Mouse (Mus musculus) forebrain, embryonic 14.5 days (tissue): ENCODE measurements around the gene 1110002E22Rik. TPM values are rescaled to one million over a fixed set of nuclear protein-coding genes. Genes with fewer than 3 reads are reported as not detected.

Source experiments
- ATAC-seq: fragments of 200-750 bp; cut with Nextera tagmentation; 2 replicates; pipeline ENCODE4 v1.8.0; 2017; ENCODE audit warnings: mild to moderate bottlenecking, moderate library complexity
- DNase-seq: peaks from one replicate; pipeline ENCODE4 v3.0.0-alpha.2; 2015; ENCODE audit warnings: low spot score
- H3K27ac ChIP-seq: fragments of 300-500 bp; sonication (generic); 2 replicates; pipeline ENCODE4 v1.5.1; 2014; ENCODE audit warnings: low read depth, mild to moderate bottlenecking, control low read depth, low read length, moderate library complexity
- H3K27me3 ChIP-seq: fragments of 300-500 bp; sonication (generic); replicated peaks from 2 replicates; pipeline ENCODE4 v1.6.1; 2014; ENCODE audit warnings: low read length, control low read depth, mixed read lengths; ENCODE audit not compliant: control insufficient read depth, insufficient read depth
- H3K36me3 ChIP-seq: fragments of 300-500 bp; sonication (generic); 2 replicates; pipeline ENCODE4 v1.6.1; 2014; ENCODE audit warnings: low read length, control low read depth; ENCODE audit not compliant: control insufficient read depth, insufficient read depth
- H3K4me1 ChIP-seq: fragments of 300-500 bp; sonication (generic); 2 replicates; pipeline ENCODE4 v1.6.1; 2014; ENCODE audit warnings: antibody characterized with exemption, low read length, control low read depth; ENCODE audit not compliant: control insufficient read depth, insufficient read depth
- H3K4me2 ChIP-seq: fragments of 300-500 bp; sonication (generic); 2 replicates; pipeline ENCODE4 v1.6.1; 2014; ENCODE audit warnings: mild to moderate bottlenecking, control low read depth, low read length
- H3K4me3 ChIP-seq: fragments of 300-500 bp; sonication (generic); 2 replicates; pipeline ENCODE4 v1.5.1; 2014; ENCODE audit warnings: low read depth, low read length, control low read depth
- H3K9ac ChIP-seq: fragments of 300-500 bp; sonication (generic); 2 replicates; pipeline ENCODE4 v1.6.1; 2014; ENCODE audit warnings: mild to moderate bottlenecking, low read length, control low read depth, moderate library complexity
- H3K9me3 ChIP-seq: fragments of 300-500 bp; sonication (generic); replicated peaks from 2 replicates; pipeline ENCODE4 v1.6.1; 2016; ENCODE audit warnings: low read length, control low read depth, mixed read lengths; ENCODE audit not compliant: control insufficient read depth
- WGBS: fragments of 180-500 bp; shearing (Covaris S2); extraction: QIAGEN DNeasy Blood & Tissue Kit; methylation state at CpG from one replicate; pipeline ENCODE4 v1.1.7; 2014; 5-methylcytosine and 5-hydroxymethylcytosine counted together
- polyA plus RNA-seq: library from polyadenylated mRNA; unstranded; fragments of >200 nt; fragmentation: Nextera tagmentation; extraction: Ambion mirVana; gene quantifications from 2 replicates; pipeline ENCODE4 v1.2.1, GENCODE M21; 2014

The 1110002E22Rik gene
- polyA plus RNA-seq, 1 experiment from 2014 or later = 0.03 TPM

GRCm38 (mm10) chr3:138040938-138041337 lies 23.9 kb upstream of the 1110002E22Rik start:
- no peak overlapping the region for H3K9ac ChIP-seq
- H3K4me2 ChIP-seq = no peak overlapping the region
- H3K36me3 ChIP-seq = no peaks in the 10 kb centered on the region
- no peak overlapping the region for H3K4me3 ChIP-seq
- no peak for DNase-seq
- no peaks in the 10 kb centered on the region for H3K27me3 ChIP-seq
- no peaks in the 10 kb centered on the region for H3K4me1 ChIP-seq
- no peak overlapping the region for H3K27ac ChIP-seq
- H3K9me3 ChIP-seq = no peaks in the 10 kb centered on the region
- WGBS = 85% methylated on average over 2 of the region's 2 CpGs
- ATAC-seq = no peak

GRCm38 (mm10) chr3:138041591-138042301 lies 23.1 kb upstream of the 1110002E22Rik start:
- DNase-seq (peak; percentile 17), ATAC-seq (no peak; the same call in 1 of the 2 replicates)

GRCm38 (mm10) chr3:138043316-138043715 lies 21.5 kb upstream of the 1110002E22Rik start:
- WGBS = 68% methylated on average over 7 of the region's 7 CpGs
- DNase-seq = no peak

More at GRCm38 (mm10) chr3:138041591-138042301, 23.1 kb upstream of the 1110002E22Rik start:
- Histone ChIP-seq H3K9me3 (no peaks in the 10 kb centered on the region), H3K4me3 (no peak overlapping the region), H3K4me1 (no peaks in the 10 kb centered on the region), H3K27me3 (no peaks in the 10 kb centered on the region), H3K4me2 (no peak overlapping the region), H3K27ac (no peak overlapping the region), H3K36me3 (no peaks in the 10 kb centered on the region), H3K9ac (no peak overlapping the region)
- WGBS = 52% methylated on average over 3 of the region's 3 CpGs

GRCm38 (mm10) chr3:138049555-138049954 lies 15.3 kb upstream of the 1110002E22Rik start:
- Histone ChIP-seq H3K27ac (no peak overlapping the region), H3K36me3 (no peaks in the 10 kb centered on the region), H3K4me1 (no peaks in the 10 kb centered on the region), H3K9ac (no peak overlapping the region), H3K9me3 (no peaks in the 10 kb centered on the region), H3K4me2 (no peak overlapping the region), H3K4me3 (no peak overlapping the region), H3K27me3 (no peaks in the 10 kb centered on the region)
- no peak for DNase-seq
- ATAC-seq = no peak
- WGBS = 88% methylated on average over 6 of the region's 6 CpGs

More at GRCm38 (mm10) chr3:138043316-138043715, 21.5 kb upstream of the 1110002E22Rik start:
- Histone ChIP-seq H3K27me3 (no peaks in the 10 kb centered on the region), H3K36me3 (no peaks in the 10 kb centered on the region), H3K27ac (no peak overlapping the region), H3K9ac (no peak overlapping the region), H3K9me3 (no peaks in the 10 kb centered on the region), H3K4me2 (no peak overlapping the region), H3K4me1 (no peaks in the 10 kb centered on the region), H3K4me3 (no peak overlapping the region)
- ATAC-seq = no peak

GRCm38 (mm10) chr3:138050772-138051171 lies 14.1 kb upstream of the 1110002E22Rik start:
- no peak for ATAC-seq
- no peaks in the 10 kb centered on the region for H3K9me3 ChIP-seq
- H3K4me2 ChIP-seq = no peak overlapping the region
- H3K27ac ChIP-seq = no peak overlapping the region
- H3K36me3 ChIP-seq = no peaks in the 10 kb centered on the region
- no peaks in the 10 kb centered on the region for H3K27me3 ChIP-seq
- DNase-seq = no peak
- H3K9ac ChIP-seq = no peak overlapping the region
- WGBS = 84% methylated on average over 11 of the region's 11 CpGs
- no peaks in the 10 kb centered on the region for H3K4me1 ChIP-seq
- H3K4me3 ChIP-seq = no peak overlapping the region

GRCm38 (mm10) chr3:138051431-138051830 lies 13.4 kb upstream of the 1110002E22Rik start:
- WGBS = 73% methylated on average over 3 of the region's 3 CpGs
- Histone ChIP-seq H3K27ac (no peak overlapping the region), H3K9me3 (no peaks in the 10 kb centered on the region), H3K4me1 (no peaks in the 10 kb centered on the region), H3K27me3 (no peaks in the 10 kb centered on the region), H3K4me2 (no peak overlapping the region), H3K4me3 (no peak overlapping the region), H3K9ac (no peak overlapping the region), H3K36me3 (no peaks in the 10 kb centered on the region)
- DNase-seq (no peak), ATAC-seq (no peak)

- Histone ChIP-seq H3K27me3 (no peaks in the 10 kb centered on the region), H3K9me3 (no peaks in the 10 kb centered on the region), H3K4me3 (no peak overlapping the region), H3K9ac (no peak overlapping the region), H3K4me2 (no peak overlapping the region), H3K4me1 (no peaks in the 10 kb centered on the region), H3K27ac (no peak overlapping the region), H3K36me3 (no peaks in the 10 kb centered on the region)
- no peak for DNase-seq
- 62% methylated on average over 4 of the region's 4 CpGs for WGBS
- no peak for ATAC-seq
Measured at GRCm38 (mm10) chr3:138053969-138054368, 10.9 kb upstream of the 1110002E22Rik start.

GRCm38 (mm10) chr3:138056976-138057375 lies 7.9 kb upstream of the 1110002E22Rik start:
- WGBS = 83% methylated on average over 7 of the region's 7 CpGs
- H3K27ac ChIP-seq = no peak overlapping the region
- no peak for ATAC-seq

GRCm38 (mm10) chr3:138058226-138058625 lies 6.6 kb upstream of the 1110002E22Rik start:
- 49% methylated on average over 4 of the region's 4 CpGs for WGBS

More at GRCm38 (mm10) chr3:138056976-138057375, 7.9 kb upstream of the 1110002E22Rik start:
- H3K4me1 ChIP-seq = no peaks in the 10 kb centered on the region
- no peak overlapping the region for H3K9ac ChIP-seq
- H3K36me3 ChIP-seq = no peaks in the 10 kb centered on the region
- H3K4me2 ChIP-seq = no peak overlapping the region
- H3K4me3 ChIP-seq = no peak overlapping the region
- H3K27me3 ChIP-seq = no peaks in the 10 kb centered on the region
- no peak for DNase-seq
- H3K9me3 ChIP-seq = no peaks in the 10 kb centered on the region

More at GRCm38 (mm10) chr3:138058226-138058625, 6.6 kb upstream of the 1110002E22Rik start:
- H3K4me2 ChIP-seq = no peak overlapping the region
- no peak overlapping the region for H3K9ac ChIP-seq
- H3K27me3 ChIP-seq = no peaks in the 10 kb centered on the region
- no peak overlapping the region for H3K27ac ChIP-seq
- H3K4me1 ChIP-seq = no peaks in the 10 kb centered on the region
- H3K36me3 ChIP-seq = no peaks in the 10 kb centered on the region
- no peak overlapping the region for H3K4me3 ChIP-seq
- DNase-seq (no peak), ATAC-seq (no peak)
- no peaks in the 10 kb centered on the region for H3K9me3 ChIP-seq
